Mouse (Mus musculus) ovary, postnatal 36 days (tissue): ENCODE results near the gene Inha.
A peak's percentile ranks its signal among the peaks of the same experiment; 100 is the strongest.

Experiments used
- DNase-seq: peaks from one replicate; pipeline ENCODE4 v3.0.0; 2022; ENCODE audit warnings: low spot score, mixed read lengths

The Inha gene

GRCm38 (mm10) chr1:75490785-75491551 lies 15.9 kb upstream of the Inha start:
- no peak for DNase-seq

- no peak for DNase-seq
Measured at GRCm38 (mm10) chr1:75492579-75493170, 14.2 kb upstream of the Inha start.

GRCm38 (mm10) chr1:75494878-75495548 lies 11.9 kb upstream of the Inha start:
- peak; percentile 47 for DNase-seq

- no peak for DNase-seq
Measured at GRCm38 (mm10) chr1:75498897-75499296, 8.0 kb upstream of the Inha start.

- DNase-seq, result no peak
Measured at GRCm38 (mm10) chr1:75499441-75499840, 7.4 kb upstream of the Inha start.

- no peak for DNase-seq
Measured at GRCm38 (mm10) chr1:75501905-75502304, 5.0 kb upstream of the Inha start.

GRCm38 (mm10) chr1:75502945-75503650 lies 3.8 kb upstream of the Inha start:
- DNase-seq, result no peak

- DNase-seq, result peak; percentile 39
Measured at GRCm38 (mm10) chr1:75503651-75503980, 3.3 kb upstream of the Inha start.

- no peak for DNase-seq
Measured at GRCm38 (mm10) chr1:75504256-75505045, 2.4 kb upstream of the Inha start.

GRCm38 (mm10) chr1:75505159-75505955 lies 1.5 kb upstream of the Inha start:
- peak; percentile 70 for DNase-seq

GRCm38 (mm10) chr1:75505956-75506831 lies 683 bp upstream of the Inha start, which contains the start of gene Obsl1:
Gene Obsl1 (minus strand): TSS chr1:75506452.
- peak; percentile 78 for DNase-seq

GRCm38 (mm10) chr1:75509586-75509985 lies 2.7 kb downstream of the Inha start:
- peak; percentile 63 for DNase-seq

- no peak for DNase-seq
Measured at GRCm38 (mm10) chr1:75510154-75510553, 3.3 kb downstream of the Inha start.

GRCm38 (mm10) chr1:75511437-75512210 lies 4.7 kb downstream of the Inha start:
- peak; percentile 45 for DNase-seq

GRCm38 (mm10) chr1:75512550-75512949 lies 5.7 kb downstream of the Inha start:
- DNase-seq, result no peak

- peak; percentile 65 for DNase-seq
Measured at GRCm38 (mm10) chr1:75516703-75517380, 10.0 kb downstream of the Inha start.

- no peak for DNase-seq
Measured at GRCm38 (mm10) chr1:75517984-75518383, 11.1 kb downstream of the Inha start.

- no peak for DNase-seq
Measured at GRCm38 (mm10) chr1:75518427-75518826, 11.6 kb downstream of the Inha start.
